Mouse (Mus musculus): ENCODE results near the gene Gm44965. TPM values are rescaled to one million over a fixed set of nuclear protein-coding genes. Genes with fewer than 3 reads are reported as not detected.

The Gm44965 gene
- polyA plus RNA-seq, 2 experiments = not detected

- TF ChIP-seq CTCF (IDR thresholded peaks at IDR 0.05; ENCODE audit: low read depth) (no peak), EP300 (IDR thresholded peaks at IDR 0.05; ENCODE audit: low read depth) (no peak)
- Histone ChIP-seq H3K4me2 (ENCODE audit: low read depth) (no peak overlapping the region), H3K4me3 (ENCODE audit: insufficient read depth in 1 of 2, low read depth in 2 of 2, low read length in 2 of 2) (no peak overlapping the region), H3K9ac (replicated peaks) (no peak overlapping the region), H3K9me3 (ENCODE audit: control insufficient read depth, low read length) (no peaks in the 10 kb centered on the region), H3K4me1 (replicated peaks; ENCODE audit: control insufficient read depth in 2 of 2, insufficient read depth in 2 of 2, low read length in 1 of 2) (peaks cover 2% of the 10 kb centered on the region in 2 experiments; a peak in 1 of 4 replicates), H3K27ac (no peak overlapping the region), H3K27me3 (ENCODE audit: control insufficient read depth, insufficient read depth, low read length) (no peaks in the 10 kb centered on the region), H3K36me3 (replicated peaks; ENCODE audit: control insufficient read depth, insufficient read depth, low read depth) (no peaks in the 10 kb centered on the region)
- ATAC-seq (ENCODE audit: insufficient read depth) (no peak), DNase-seq (ENCODE audit: low read depth in 3 of 3, low spot score in 3 of 3) (no peak)
- WGBS (ENCODE audit: insufficient replicate concordance) = 70% methylated on average over 9 of the region's 9 CpGs
These were observed 71.7 kb downstream of the Gm44965 start for GRCm38 (mm10) chr6:48665471-48665870.

- no peak overlapping the region for H3K9ac ChIP-seq (replicated peaks)
- no peaks in the 10 kb centered on the region for H3K9me3 ChIP-seq (ENCODE audit: control insufficient read depth, low read length)
- DNase-seq (ENCODE audit: low read depth in 3 of 3, low spot score in 3 of 3) = peak in 1 of 3 experiments; percentile 11
- no peaks in the 10 kb centered on the region for H3K27me3 ChIP-seq (ENCODE audit: control insufficient read depth, insufficient read depth, low read length)
- WGBS (ENCODE audit: insufficient replicate concordance) = 21% methylated on average over 7 of the region's 7 CpGs
- ATAC-seq (ENCODE audit: insufficient read depth) = peak; percentile 18; the same call in 1 of the 2 replicates
- H3K4me2 ChIP-seq (ENCODE audit: low read depth) = no peak overlapping the region; the same call in 1 of the 2 replicates
- no peaks in the 10 kb centered on the region for H3K36me3 ChIP-seq (replicated peaks; ENCODE audit: control insufficient read depth, insufficient read depth, low read depth)
- no peak for TF ChIP-seq CTCF (IDR thresholded peaks at IDR 0.05; ENCODE audit: low read depth)
- no peak for TF ChIP-seq EP300 (IDR thresholded peaks at IDR 0.05; ENCODE audit: low read depth)
- no peak overlapping the region for H3K27ac ChIP-seq
- H3K4me1 ChIP-seq (replicated peaks; ENCODE audit: control insufficient read depth in 2 of 2, insufficient read depth in 2 of 2, low read length in 1 of 2) = peaks cover 2% of the 10 kb centered on the region in 2 experiments; a peak in 1 of 4 replicates
- no peak overlapping the region for H3K4me3 ChIP-seq (ENCODE audit: insufficient read depth in 1 of 2, low read depth in 2 of 2, low read length in 2 of 2)
These were observed 72.4 kb downstream of the Gm44965 start for GRCm38 (mm10) chr6:48666159-48666586.

DNA sequence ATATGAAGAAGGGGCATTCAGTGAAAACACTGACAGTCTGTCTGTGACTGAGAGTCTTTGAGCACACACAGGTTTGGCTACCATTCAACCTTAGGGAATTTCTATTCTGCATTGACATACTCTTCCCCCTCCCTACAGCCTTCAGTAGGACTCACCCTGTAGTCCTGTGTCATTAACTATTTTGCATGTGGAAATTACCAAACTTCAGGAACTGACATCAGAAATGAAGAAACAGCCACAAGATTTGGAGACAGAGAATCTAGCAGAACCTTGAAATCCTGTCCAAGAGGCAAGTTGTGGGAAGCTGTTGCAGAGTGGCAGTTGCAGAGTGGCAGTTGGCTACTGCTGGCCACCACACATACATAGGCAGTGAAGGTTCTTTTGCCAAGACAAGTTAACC lies 74.3 kb downstream of the Gm44965 start:
- H3K9me3 ChIP-seq (ENCODE audit: control insufficient read depth, low read length) = no peaks in the 10 kb centered on the region
- H3K4me1 ChIP-seq (replicated peaks; ENCODE audit: control insufficient read depth in 2 of 2, insufficient read depth in 2 of 2, low read length in 1 of 2) = peaks cover 2% of the 10 kb centered on the region in 2 experiments; a peak in 1 of 4 replicates
- H3K4me2 ChIP-seq (ENCODE audit: low read depth) = no peak overlapping the region
- TF ChIP-seq EP300 (IDR thresholded peaks at IDR 0.05; ENCODE audit: low read depth) (no peak), CTCF (IDR thresholded peaks at IDR 0.05; ENCODE audit: low read depth) (no peak)
- H3K4me3 ChIP-seq (ENCODE audit: insufficient read depth in 1 of 2, low read depth in 2 of 2, low read length in 2 of 2) = no peak overlapping the region
- DNase-seq (ENCODE audit: low read depth in 3 of 3, low spot score in 3 of 3) (no peak), ATAC-seq (ENCODE audit: insufficient read depth) (no peak)
- H3K27ac ChIP-seq = no peak overlapping the region
- no peak overlapping the region for H3K9ac ChIP-seq (replicated peaks)
- H3K27me3 ChIP-seq (ENCODE audit: control insufficient read depth, insufficient read depth, low read length) = no peaks in the 10 kb centered on the region
- no peaks in the 10 kb centered on the region for H3K36me3 ChIP-seq (replicated peaks; ENCODE audit: control insufficient read depth, insufficient read depth, low read depth)

Other genes with a start within 250 kb of the Gm44965 start
- gene Krba1, start 198.4 kb upstream of the Gm44965 start, polyA plus RNA-seq (2012; rRNA removed) = 1.6 and 2.0 TPM in 2 replicates
- gene Krba1, start 198.4 kb upstream of the Gm44965 start, polyA plus RNA-seq (2014; fragmentation: Nextera tagmentation; extraction: Ambion mirVana) = 0.94 and 1.0 TPM in 2 replicates
- gene Zfp467, start 148.1 kb upstream of the Gm44965 start, polyA plus RNA-seq (2012; rRNA removed) = 2.2 and 2.8 TPM in 2 replicates
- 2.3 and 2.9 TPM in 2 replicates for gene Zfp467, start 148.1 kb upstream of the Gm44965 start, polyA plus RNA-seq (2014; fragmentation: Nextera tagmentation; extraction: Ambion mirVana)
- gene Sspo, start 145.7 kb upstream of the Gm44965 start, polyA plus RNA-seq (2012; rRNA removed) = 0.04 and 0.09 TPM in 2 replicates
- gene Sspo, start 145.7 kb upstream of the Gm44965 start, polyA plus RNA-seq (2014; fragmentation: Nextera tagmentation; extraction: Ambion mirVana) = not detected in 2 replicates
- 0.75 and 1.0 TPM in 2 replicates for gene Atp6v0e2, start 56.3 kb upstream of the Gm44965 start, polyA plus RNA-seq (2012; rRNA removed)
- gene Atp6v0e2, start 56.3 kb upstream of the Gm44965 start, polyA plus RNA-seq (2014; fragmentation: Nextera tagmentation; extraction: Ambion mirVana) = 0.77 and 0.81 TPM in 2 replicates
- 2.8 and 3.0 TPM in 2 replicates for gene Lrrc61, start 39.1 kb upstream of the Gm44965 start, polyA plus RNA-seq (2012; rRNA removed)
- 1.3 and 1.7 TPM in 2 replicates for gene Lrrc61, start 39.1 kb upstream of the Gm44965 start, polyA plus RNA-seq (2014; fragmentation: Nextera tagmentation; extraction: Ambion mirVana)
- gene Rarres2, start 21.2 kb upstream of the Gm44965 start, polyA plus RNA-seq (2012; rRNA removed) = 11.3 and 12.0 TPM in 2 replicates
- 16.3 and 20.0 TPM in 2 replicates for gene Rarres2, start 21.2 kb upstream of the Gm44965 start, polyA plus RNA-seq (2014; fragmentation: Nextera tagmentation; extraction: Ambion mirVana)
- gene Gm45021, start 4.3 kb upstream of the Gm44965 start, polyA plus RNA-seq (2012; rRNA removed) = not detected in 2 replicates
- gene Gm45021, start 4.3 kb upstream of the Gm44965 start, polyA plus RNA-seq (2014; fragmentation: Nextera tagmentation; extraction: Ambion mirVana) = not detected in 2 replicates
- 7.1 and 7.3 TPM in 2 replicates for gene Repin1, start 58 bp upstream of the Gm44965 start, polyA plus RNA-seq (2012; rRNA removed)
- gene Repin1, start 58 bp upstream of the Gm44965 start, polyA plus RNA-seq (2014; fragmentation: Nextera tagmentation; extraction: Ambion mirVana) = 6.3 and 6.5 TPM in 2 replicates
- 1.0 TPM in 2 replicates for gene Zfp775, start 8.1 kb downstream of the Gm44965 start, polyA plus RNA-seq (2012; rRNA removed)
- 1.4 and 1.7 TPM in 2 replicates for gene Zfp775, start 8.1 kb downstream of the Gm44965 start, polyA plus RNA-seq (2014; fragmentation: Nextera tagmentation; extraction: Ambion mirVana)
- gene AI854703, start 32.8 kb downstream of the Gm44965 start, polyA plus RNA-seq (2012; rRNA removed) = 0.31 and 0.34 TPM in 2 replicates
- gene AI854703, start 32.8 kb downstream of the Gm44965 start, polyA plus RNA-seq (2014; fragmentation: Nextera tagmentation; extraction: Ambion mirVana) = 0.06 and 0.27 TPM in 2 replicates
- 0.90 and 1.3 TPM in 2 replicates for gene Gimap8, start 53.3 kb downstream of the Gm44965 start, polyA plus RNA-seq (2012; rRNA removed)
- 0.17 and 0.18 TPM in 2 replicates for gene Gimap8, start 53.3 kb downstream of the Gm44965 start, polyA plus RNA-seq (2014; fragmentation: Nextera tagmentation; extraction: Ambion mirVana)
- gene Gimap9, start 82.2 kb downstream of the Gm44965 start, polyA plus RNA-seq (2012; rRNA removed) = 3.9 and 7.2 TPM in 2 replicates
- 8.0 and 10.6 TPM in 2 replicates for gene Gimap9, start 82.2 kb downstream of the Gm44965 start, polyA plus RNA-seq (2014; fragmentation: Nextera tagmentation; extraction: Ambion mirVana)
- 5.0 and 6.2 TPM in 2 replicates for gene Gimap4, start 90.6 kb downstream of the Gm44965 start, polyA plus RNA-seq (2012; rRNA removed)
- gene Gimap4, start 90.6 kb downstream of the Gm44965 start, polyA plus RNA-seq (2014; fragmentation: Nextera tagmentation; extraction: Ambion mirVana) = 8.3 and 8.8 TPM in 2 replicates
- gene Gimap6, start 114.3 kb downstream of the Gm44965 start, polyA plus RNA-seq (2012; rRNA removed) = 2.7 and 4.3 TPM in 2 replicates
- gene Gimap6, start 114.3 kb downstream of the Gm44965 start, polyA plus RNA-seq (2014; fragmentation: Nextera tagmentation; extraction: Ambion mirVana) = 6.6 and 6.8 TPM in 2 replicates
- gene Gm28053, start 124.7 kb downstream of the Gm44965 start, polyA plus RNA-seq (2012; rRNA removed) = 0.39 TPM in 1 of 2 replicates, not detected in the other
- 0.48 and 1.0 TPM in 2 replicates for gene Gm28053, start 124.7 kb downstream of the Gm44965 start, polyA plus RNA-seq (2014; fragmentation: Nextera tagmentation; extraction: Ambion mirVana)
- 0.06 TPM in 1 of 2 replicates, not detected in the other for gene Gimap7, start 124.7 kb downstream of the Gm44965 start, polyA plus RNA-seq (2012; rRNA removed)
- 0.10 TPM in 1 of 2 replicates, not detected in the other for gene Gimap7, start 124.7 kb downstream of the Gm44965 start, polyA plus RNA-seq (2014; fragmentation: Nextera tagmentation; extraction: Ambion mirVana)
- gene Gimap1, start 145.1 kb downstream of the Gm44965 start, polyA plus RNA-seq (2012; rRNA removed) = 1.1 and 1.8 TPM in 2 replicates
- gene Gimap1, start 145.1 kb downstream of the Gm44965 start, polyA plus RNA-seq (2014; fragmentation: Nextera tagmentation; extraction: Ambion mirVana) = 3.2 and 5.5 TPM in 2 replicates
- 1.8 and 1.9 TPM in 2 replicates for gene Gimap5, start 152.3 kb downstream of the Gm44965 start, polyA plus RNA-seq (2012; rRNA removed)
- 2.1 and 2.7 TPM in 2 replicates for gene Gimap5, start 152.3 kb downstream of the Gm44965 start, polyA plus RNA-seq (2014; fragmentation: Nextera tagmentation; extraction: Ambion mirVana)
- gene Gimap3, start 176.9 kb downstream of the Gm44965 start, polyA plus RNA-seq (2012; rRNA removed) = 0.05 and 0.06 TPM in 2 replicates
- not detected in 2 replicates for gene Gimap3, start 176.9 kb downstream of the Gm44965 start, polyA plus RNA-seq (2014; fragmentation: Nextera tagmentation; extraction: Ambion mirVana)
- gene Tmem176a, start 247.0 kb downstream of the Gm44965 start, polyA plus RNA-seq (2012; rRNA removed) = 34.5 and 37.1 TPM in 2 replicates
- gene Tmem176a, start 247.0 kb downstream of the Gm44965 start, polyA plus RNA-seq (2014; fragmentation: Nextera tagmentation; extraction: Ambion mirVana) = 112 and 126 TPM in 2 replicates
- 94.7 and 107 TPM in 2 replicates for gene Tmem176b, start 247.6 kb downstream of the Gm44965 start, polyA plus RNA-seq (2012; rRNA removed)
- gene Tmem176b, start 247.6 kb downstream of the Gm44965 start, polyA plus RNA-seq (2014; fragmentation: Nextera tagmentation; extraction: Ambion mirVana) = 146 and 152 TPM in 2 replicates